Mouse (Mus musculus) small intestine, adult 2 months (tissue): ENCODE measurements around the gene Mtus2.

Source experiments
- CTCF ChIP-seq: fragments of 200-500 bp; IDR thresholded peaks from 2 replicates; pipeline ENCODE4 v1.5.1; 2012; ENCODE audit warnings: low read depth, mild to moderate bottlenecking, control low read depth, inconsistent platforms, low read length, moderate library complexity, mixed read lengths; ENCODE audit not compliant: insufficient replicate concordance, insufficient read length; ENCODE audit errors: extremely low read depth
- POLR2A ChIP-seq: fragments of 200-500 bp; IDR thresholded peaks from 2 replicates; pipeline ENCODE4 v1.6.1; 2012; ENCODE audit warnings: low read depth, mild to moderate bottlenecking, control low read depth, inconsistent platforms, low read length, moderate library complexity

DNA sequence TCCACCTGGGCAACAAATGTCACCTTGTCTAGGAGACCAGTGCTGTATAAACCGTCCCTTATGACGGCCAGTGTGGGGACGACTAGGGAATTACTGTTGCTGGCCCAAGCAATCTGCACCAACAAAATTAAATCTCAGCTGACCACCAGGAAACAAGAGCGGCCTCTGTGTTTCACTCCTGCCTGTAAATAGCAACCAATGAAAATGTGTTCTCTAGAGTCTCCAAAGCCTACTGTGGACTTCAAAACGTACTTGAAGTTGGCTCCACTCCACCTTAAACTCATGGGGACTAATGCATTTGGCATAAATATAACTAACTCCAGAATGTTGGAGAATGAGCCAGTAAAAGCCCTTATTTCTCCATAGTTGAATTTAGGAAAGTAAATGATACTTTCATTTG lies 387.3 kb downstream of the Mtus2 start:
- TF ChIP-seq POLR2A, result no peak
- no peak for TF ChIP-seq CTCF
